Mouse (Mus musculus): ENCODE data around the gene Gdf9.

DNA sequence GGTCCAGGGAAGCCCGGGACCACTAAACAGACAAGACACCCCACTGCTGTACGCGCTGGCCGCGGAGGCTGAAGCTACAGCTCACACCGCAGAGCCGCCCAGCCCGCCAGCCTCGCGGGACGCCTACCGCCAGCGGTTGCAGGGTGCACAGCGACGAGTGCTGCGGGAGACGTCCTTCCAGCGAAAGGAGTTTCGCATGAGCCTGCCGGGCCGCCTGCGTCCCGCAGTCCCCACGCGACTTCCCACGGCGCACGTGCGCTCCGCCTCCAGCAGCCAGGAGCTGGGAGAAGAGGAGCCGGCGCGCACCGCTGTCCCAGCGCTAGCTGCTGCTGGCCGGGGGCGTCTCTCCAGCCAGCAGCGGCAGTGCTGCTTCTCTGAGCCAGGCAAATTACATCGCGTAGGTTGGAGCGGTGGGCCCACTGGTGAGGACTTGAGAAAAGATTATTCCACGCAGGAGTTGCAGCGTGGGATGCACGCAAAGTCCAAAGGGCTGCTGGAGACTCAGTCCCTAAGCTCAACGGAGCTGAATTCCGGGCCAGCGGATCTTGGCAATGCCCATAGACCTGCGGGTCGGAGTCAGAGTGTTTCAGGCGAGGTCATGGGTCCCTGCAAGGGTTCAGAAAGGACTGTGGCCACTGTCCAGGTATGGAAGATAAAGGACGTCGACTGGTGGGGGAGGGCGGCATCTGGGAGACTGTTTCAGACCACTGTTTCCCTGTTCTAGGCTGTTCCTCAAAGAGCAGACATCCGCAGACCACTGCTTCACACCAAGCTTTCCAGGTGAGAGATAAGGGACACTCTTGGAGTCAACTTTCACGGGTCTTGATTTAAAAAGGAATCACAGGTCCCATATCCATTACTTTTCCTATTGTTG lies 33.0 kb downstream of the Gdf9 start:
- no peak for TF ChIP-seq CTCF (IDR thresholded peaks at IDR 0.05; ENCODE audit: low read depth)
- TF ChIP-seq EP300 (IDR thresholded peaks at IDR 0.05; ENCODE audit: low read depth), result no peak

Measured in heart, postnatal 0 days (tissue).